Mouse (Mus musculus) right cerebral cortex, postnatal 14 days (tissue): ENCODE data around the gene Nedd4.

Source experiments
- DNase-seq: peaks from one replicate; pipeline ENCODE4 v3.0.0; 2022

Nedd4 gene

DNA sequence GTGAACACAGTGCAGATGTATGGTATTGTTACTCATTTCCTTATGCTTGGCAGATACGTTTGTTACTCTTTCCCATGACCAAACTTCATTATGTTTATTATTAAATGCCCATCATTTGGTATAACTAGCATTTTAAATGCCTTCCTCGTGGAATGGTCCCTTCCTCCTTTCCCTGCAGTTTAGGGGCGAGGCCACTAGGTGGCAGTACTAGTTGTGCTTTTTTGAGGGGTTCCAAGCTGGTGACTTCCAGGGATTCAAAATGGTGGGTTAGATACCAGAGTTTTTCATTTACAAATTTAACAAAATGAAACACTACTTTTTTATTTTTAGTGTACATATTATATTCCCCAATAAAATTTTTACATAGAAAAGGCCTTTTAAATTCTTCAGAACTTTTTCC lies 71.8 kb downstream of the Nedd4 start:
- DNase-seq = peak; percentile 42

DNA sequence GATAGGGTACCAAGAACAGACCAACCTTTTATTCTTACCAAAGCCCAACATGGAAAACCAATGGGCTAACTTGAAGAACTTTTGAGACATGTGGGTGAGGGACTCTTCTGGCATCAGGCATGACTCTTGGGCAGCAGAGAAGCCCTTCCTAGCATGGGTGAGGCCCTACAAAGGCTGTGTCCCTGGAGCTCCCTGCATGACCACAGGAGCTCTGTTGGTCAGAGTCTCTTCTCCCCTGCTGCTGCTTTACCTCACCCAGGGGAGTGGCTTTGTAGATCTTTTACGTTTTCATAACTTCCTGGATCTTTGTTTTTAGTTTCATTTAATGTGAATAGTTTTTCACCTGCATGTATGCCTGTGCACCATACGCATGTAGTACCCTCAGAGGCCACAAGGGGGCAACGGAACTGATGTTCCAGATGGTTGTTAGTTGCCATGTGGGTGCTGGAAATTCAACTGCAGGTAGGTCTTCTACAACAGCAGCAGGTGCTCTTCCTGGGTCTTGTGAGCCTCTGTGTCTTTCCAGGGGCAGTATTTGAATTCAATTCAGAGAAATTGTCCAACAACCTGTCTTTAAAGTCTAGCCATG lies 73.8 kb downstream of the Nedd4 start:
- peak; percentile 53 for DNase-seq

DNA sequence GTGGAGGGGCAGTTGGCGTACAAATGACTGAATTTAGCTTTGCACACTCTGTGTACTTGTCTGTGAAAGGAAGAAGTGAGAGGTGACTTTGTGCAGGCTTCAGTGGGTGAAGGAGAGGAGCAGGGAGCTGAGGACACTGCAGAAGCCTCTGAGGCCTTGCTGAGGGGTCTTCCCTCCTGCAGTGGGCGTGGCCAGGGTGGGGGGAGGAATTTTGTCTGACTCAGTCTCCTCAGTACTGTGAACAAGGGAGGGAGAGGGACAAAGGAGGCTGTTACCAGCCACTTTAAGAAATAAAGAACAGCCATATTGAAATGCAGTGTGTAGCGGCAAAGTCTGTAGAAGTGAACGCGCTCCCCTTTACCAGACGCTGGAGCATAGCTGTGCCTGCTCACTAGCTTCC lies 79.1 kb downstream of the Nedd4 start:
- DNase-seq = no peak

DNA sequence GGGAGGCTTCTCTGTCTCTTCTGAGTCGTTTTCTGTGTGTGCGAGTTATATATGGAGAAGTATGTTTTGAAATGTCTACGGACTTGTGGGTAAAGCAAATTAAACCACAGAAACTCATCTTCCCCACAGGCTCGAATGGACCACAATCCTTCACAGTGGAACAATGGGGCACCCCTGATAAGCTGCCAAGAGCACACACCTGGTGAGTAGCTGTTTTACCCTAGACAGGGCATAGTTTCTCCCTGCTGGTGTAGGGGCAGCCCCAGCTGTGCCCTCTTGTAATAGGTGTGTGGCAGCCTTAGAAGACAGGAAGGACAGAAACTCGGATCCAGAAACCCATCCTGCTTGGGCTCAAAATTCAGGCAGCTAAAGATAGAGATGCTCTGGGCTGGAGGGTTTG lies 84.1 kb downstream of the Nedd4 start:
- no peak for DNase-seq

DNA sequence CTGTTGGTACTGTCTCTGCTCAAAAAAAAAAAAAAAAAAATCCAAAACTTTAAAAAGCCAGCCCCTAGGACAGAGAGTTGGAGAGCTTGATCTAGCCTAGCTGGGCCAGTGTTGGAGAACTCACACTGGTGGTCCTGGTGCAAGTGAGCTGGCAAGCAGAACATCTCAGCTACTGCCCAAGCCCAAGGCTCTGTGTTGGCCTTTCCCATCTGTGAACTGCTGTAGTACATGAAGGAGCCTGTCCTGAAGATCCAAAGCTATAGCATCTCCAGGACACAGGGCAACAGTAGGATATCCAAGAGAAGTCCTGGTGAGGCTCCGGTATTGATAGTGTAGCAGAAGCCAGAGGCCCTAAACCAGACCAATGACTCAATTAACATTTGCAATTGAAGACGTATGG lies 88.1 kb downstream of the Nedd4 start:
- DNase-seq = no peak

DNA sequence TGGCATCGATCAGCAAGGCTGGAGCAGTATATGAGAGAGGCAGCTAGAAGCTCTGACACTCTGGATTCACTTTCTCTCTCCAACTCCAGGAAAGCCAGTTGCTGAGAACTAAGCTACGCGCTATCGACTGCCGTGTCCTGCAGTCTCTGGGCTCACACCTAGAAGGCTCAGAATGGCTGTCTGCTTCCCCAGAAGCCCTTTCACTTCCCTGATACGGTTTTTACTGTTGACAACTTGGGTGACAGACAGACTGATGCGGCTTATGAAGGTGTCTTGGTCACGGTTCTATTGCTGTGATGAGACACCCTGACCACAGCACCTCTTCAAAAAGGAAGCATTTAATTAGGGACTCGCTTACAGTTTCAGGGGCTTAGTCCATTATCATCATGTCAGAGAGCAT lies 90.5 kb downstream of the Nedd4 start:
- DNase-seq = no peak

DNA sequence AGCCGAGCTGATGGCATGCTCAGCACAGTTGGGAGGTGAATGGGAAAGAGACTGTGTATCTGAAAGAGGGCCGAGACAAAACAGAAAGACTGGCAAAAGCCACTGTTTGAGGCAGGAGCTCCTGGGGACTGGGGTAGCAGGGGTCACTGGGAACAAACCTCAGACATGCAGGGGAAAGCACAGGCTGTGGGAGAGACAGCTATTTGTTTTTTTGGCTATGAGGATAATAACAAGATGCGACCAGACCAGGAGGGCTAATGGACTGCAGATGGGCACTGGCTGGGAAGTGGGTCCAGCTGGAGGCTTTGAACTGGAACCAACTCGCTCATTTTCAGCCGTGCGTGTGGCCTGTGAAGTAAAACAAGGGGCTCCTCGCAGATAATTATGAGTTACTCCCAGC lies 91.6 kb downstream of the Nedd4 start:
- no peak for DNase-seq

DNA sequence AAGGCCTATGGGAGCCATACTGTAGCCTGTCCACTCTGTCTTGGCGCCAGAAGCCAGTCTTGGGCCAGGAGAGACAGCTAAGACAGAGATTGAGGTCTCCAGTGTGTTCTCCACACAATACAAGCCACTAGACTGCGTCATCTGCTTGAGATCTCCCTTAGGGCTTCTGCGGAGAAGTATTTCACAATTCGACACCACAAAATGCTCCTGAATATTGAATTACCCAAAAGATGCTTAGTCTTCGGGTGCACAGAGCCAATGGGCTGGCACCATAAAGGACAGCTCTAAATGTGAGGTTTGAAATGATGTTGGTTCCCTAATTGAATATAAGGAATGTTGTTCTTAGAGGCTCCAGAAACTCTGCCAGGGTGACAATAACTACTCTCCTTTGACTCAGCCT lies 95.0 kb downstream of the Nedd4 start:
- DNase-seq = no peak

DNA sequence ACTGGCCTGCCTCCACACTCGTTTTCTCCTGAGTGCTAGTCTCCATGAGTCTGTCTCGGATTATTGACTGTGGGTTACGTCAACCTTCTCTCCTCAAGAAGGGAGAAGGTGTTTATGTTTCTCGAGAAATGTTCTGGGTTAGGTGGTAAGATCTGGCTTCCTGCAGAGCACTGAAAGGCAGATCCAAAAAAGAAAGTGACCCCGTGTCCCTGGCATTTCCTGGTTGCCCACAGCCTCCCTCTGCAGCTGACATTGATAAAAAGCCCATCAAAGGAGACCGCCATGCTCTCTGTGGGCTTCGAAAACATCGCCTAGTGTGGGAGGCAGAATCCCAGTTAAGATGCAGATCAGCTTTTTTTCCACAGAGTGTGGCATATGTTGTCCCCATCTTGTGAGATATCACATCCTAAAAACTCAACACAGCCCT lies 96.6 kb downstream of the Nedd4 start:
- DNase-seq = no peak

DNA sequence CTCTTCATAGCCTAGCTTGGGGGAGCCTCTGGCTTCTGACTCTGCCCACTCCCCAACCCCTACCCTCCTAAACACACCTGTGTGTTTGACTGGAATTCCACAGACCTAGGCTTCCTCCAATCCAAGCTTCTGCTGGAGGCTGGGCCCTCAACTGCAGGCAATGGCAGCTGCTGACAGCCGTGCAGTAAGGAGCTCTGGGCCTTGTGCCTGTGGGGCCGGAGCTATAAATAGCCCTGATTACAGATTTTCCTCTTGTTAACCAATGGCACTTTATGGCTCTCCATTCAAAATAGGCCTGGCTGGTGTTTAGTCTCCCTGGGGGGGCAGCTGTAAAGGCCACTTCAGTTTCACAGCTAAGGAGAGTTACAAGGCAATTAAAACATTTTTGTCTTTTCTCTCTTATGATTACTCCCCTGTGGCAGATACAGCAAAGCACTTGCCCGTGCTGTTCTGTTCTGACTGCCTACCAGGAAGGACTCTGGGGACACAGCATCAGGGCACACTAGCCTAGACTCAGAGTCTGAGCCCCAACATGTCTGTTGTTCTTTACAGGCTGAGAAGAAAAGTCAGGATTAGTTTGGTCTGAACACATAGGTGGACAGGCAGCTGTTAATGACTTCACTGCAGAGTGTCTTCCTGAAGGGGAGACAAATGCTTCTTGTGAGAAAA lies 101.0 kb downstream of the Nedd4 start:
- DNase-seq = no peak

DNA sequence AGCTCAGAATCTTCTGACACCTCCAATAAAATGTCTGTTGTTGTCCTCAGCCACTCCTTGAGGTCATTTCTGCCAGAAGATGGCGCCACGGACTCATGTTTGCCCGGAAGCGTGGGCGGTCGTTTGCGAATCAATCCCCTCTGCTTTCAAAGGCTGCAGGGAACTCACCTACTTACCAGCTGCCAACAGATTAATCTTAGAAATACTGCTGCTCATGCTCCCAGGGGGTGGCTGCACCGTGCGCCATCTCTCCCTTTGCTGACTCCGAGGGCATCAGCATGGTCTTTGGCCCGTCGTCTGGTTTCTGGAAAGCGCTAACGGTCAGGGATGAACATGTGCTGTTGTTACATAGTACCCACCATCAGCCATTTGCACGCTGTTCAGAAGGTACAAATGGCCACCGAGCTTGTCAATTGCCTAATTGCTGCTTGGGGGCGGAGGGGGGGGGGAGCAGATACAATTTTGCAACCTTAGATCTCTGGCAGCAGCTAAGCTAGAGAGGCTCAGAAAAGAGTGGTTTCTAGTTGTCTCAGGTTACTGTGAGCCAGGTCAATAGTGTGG lies 104.7 kb downstream of the Nedd4 start:
- peak; percentile 95 for DNase-seq

DNA sequence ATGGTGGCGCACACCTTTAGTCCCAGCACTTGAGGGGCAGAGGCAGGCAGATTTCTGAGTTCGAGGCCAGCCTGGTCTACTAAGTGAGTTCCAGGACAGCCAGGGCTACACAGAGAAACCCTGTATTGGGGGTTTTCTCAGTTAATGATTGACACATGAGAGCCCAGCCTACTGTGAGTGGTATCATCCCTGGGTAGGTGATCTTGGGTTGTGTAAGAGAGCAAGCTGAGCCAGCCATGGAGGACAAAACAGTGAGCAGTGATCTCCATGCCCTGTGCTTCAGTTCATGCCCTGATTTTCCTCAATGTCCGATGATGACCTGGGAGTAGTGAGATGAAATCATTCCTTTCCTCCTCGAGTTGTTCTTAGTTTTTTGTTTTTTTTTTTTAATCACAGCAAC lies 112.9 kb downstream of the Nedd4 start:
- DNase-seq = no peak

DNA sequence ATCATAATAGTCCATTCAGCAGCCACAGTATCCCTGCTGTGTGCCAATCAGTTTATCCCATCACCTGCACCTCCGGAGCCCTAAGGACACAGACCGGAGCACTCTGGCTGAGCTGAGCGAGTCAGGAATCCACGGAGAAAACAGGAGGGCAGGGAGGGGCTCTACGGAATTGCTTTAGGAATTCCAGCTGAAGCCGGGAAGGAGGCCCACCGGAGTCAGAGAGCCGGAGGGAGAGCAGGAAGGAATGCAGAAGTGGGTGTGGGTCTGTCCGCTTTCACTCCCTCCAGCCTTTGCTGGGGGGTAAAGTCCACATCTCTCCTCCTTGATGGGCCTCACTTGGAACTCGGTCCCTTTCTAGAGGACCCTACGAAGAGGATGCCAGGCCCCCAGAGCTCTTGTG lies 116.9 kb downstream of the Nedd4 start:
- DNase-seq = no peak

DNA sequence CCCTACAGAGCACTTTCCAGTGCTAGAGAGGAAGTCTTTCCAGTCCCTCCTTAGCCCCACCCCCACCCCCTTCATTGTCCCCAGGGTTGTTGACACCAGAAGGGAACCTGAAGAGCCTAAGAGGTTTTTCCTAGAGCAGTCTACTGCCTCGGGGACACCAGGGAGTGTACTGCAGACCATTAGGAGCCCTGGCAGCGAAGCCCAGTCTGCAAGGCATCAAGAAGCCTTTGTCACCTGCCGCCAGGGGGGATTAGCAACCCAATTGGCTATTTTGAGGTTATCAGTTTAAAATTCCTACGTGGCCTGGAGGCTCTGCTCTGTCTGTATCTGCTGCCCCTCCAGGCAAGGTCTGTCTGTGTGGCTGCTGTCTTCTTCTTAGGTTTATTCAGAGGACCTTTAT lies 117.6 kb downstream of the Nedd4 start:
- DNase-seq = no peak

DNA sequence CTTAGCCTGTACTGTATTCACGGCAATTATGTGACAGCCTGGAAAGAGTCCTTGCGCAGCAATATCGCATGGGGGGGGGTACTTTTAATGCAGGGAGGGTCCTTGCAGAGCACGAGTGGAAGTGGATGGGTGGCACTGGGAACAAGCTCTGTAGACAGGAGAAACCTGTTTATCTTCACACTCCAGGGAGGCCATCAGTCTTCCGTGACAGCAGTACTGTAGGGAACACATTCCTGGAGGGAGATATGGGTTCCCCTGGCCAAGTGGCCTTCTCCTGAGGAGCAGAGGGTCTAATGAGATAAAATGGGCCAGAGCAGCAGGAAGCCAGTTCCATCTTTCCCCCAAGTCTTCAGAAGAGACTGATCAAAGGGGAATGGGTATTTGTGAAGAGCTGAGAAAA lies 118.5 kb downstream of the Nedd4 start:
- DNase-seq = no peak

DNA sequence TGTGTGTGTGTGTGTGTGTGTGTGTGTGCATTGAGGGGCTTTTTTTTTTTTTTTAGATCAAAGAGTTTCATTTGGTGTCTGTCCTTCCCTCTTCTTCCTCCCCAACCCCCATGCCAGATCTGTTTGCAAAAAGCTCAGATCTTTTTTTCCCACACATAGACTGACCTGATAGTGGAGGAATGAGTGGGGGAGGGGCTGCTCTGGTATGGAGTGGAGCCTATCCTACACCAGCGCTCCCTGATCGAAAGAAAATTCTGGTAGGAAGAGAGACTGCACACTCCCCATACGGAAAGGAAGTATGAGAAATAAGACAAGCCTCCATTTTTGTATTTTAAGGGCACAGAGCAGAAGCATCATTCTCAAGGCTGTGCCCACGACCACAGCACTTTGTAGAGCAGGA lies 119.3 kb downstream of the Nedd4 start:
- DNase-seq = no peak

DNA sequence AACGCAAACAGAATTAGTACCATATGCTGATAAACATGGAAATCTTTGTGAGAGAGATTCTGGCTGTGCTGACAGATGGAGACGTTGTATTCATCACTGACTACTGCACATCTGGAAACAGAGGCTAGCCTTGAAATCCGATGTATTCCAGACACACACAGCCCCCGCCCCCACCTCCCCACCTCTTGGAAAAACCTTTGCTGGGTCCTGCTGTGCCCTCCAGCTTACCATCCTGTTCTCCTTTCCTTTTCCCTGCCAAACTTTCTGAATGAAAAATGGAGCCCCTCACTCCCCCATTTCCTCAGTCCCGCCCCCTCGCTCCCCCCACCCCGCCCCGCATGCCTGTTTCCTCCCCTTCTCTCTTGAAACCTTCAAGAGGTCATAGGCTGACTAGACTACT lies 120.0 kb downstream of the Nedd4 start:
- no peak for DNase-seq

DNA sequence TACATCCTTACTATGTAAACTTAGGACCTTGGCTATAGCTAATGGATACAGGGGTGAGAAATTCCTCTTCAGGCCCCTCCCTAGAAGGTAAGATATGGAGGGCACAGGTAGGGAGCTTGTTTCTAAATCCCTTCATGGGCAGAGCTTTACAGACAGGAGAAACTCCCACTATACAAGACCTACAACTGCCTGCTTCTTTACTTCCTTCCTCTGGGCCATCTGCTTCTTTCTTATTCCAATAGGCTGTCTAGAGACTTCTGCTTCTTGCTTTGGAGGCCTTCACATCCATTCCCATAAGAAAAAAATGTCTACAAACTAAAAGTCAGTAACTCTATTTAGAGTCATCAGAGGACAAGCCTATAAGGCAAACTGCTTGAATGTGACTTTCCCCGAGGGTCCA lies 125.6 kb downstream of the Nedd4 start:
- no peak for DNase-seq

DNA sequence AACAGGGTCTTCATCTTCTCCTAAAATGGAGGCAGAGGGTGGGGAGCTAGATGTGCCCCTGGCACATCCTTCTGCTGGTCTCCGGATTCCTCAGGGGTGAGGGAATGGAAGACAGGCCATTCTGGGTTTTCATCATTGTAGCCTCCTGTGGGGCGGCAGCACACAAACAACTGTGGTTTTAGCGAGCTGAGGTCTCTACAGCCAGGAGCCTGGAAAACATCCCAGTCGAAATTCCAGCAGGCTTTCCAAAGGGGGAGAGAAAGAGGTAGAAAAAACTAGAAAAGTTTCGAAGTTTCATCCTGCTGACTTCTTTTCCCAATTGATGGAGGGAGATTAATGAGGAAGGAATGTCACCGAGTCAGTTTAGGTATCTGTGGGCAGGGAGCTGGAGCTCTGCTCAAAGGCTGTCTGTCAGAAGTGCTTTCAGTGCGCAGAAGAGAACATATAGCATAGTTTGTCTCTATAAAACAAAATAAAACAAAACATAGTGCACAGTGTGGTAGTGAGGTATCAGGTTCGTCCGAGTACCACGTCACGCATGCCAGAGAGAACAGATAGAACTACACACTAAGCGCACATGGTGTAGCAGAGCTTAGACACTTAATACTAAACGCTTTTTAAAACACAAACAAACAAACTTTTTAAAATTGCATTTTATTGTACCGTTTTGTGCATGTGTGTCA lies 128.5 kb downstream of the Nedd4 start:
- DNase-seq = no peak

DNA sequence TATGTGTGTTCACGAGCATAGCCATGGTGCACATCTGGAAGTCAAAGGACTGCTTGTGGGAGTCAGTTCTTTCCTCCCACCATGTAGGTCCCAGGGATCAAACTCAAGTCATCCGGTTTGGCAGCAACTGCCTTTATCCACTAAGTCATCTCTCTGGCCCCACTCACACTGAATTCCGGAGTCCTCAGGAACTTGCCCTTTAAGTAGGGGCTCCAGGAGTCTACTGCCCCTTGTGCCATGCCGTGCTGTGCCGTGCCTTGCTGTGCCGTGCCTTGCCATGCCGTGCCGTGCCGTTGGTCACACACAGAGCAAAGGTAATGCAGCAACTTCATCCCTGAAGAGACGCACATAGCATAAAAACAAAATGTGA lies 129.1 kb downstream of the Nedd4 start:
- DNase-seq = no peak

DNA sequence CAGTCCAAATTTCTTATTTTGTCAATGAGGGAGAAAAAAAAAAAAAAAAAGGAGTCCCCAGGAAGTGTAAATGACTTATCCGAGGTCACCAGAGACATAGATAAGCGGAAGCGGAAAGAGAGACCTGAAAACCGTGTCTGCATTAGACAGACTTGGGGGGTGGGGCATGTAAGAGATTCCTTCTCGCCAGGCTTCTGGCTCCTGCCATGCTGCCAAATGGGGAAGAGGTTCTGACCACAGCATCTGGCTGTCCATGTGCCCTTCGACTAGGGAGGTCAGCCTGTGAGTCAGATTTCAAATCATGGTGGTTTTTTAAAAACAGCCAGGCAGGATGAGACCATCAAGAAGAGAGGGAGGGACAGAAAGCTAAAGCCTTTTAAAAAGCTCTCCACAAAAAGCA lies 129.5 kb downstream of the Nedd4 start:
- DNase-seq = no peak

DNA sequence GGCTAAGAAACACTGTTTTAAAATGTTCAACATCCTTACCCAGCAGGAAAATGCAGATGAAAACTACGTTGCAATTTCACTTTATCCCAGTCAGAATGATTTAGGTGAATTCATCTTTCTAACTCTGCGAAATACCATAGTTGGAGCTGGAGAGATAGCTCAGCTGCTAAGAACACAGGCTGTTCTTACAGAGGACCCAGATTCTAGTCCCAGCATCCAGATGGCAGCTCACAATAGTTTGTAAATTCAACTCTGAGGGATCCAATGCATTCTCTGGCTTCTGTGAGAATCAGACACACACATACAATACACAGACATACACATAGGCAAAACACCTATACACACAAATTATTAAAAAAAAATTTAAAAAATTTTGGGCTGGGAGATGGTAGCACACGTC lies 133.1 kb downstream of the Nedd4 start:
- DNase-seq = no peak

DNA sequence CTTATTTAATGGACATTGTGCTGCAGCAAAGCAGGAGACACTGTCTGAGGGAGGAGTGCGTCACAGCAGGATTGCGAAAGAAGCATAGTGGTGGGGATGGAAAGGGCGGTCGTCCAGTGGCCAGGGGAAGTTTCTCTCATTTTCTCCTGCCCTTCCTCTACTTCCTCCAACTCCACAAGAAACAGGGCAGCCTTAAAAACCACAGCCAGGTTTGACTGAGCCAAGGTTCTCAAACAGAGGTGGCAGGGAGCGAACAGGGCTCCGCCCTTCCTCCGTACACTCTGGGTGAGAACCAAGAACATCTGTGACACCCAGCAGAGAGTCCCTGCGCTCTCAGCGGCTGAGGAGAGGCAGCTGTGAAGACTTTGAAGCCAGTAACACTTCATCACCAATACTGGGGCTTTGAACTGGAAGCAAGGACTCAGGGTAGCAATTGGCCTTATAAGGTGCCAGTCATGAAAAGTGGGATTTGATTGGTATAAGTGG lies 135.0 kb downstream of the Nedd4 start:
- DNase-seq = no peak
